Mouse (Mus musculus): ENCODE data around the gene Safb. TPM values are rescaled to one million over a fixed set of nuclear protein-coding genes. Genes with fewer than 3 reads are reported as not detected.

Gene Safb
- polyA plus RNA-seq, 1 experiment from 2014 or later: 160 TPM

DNA sequence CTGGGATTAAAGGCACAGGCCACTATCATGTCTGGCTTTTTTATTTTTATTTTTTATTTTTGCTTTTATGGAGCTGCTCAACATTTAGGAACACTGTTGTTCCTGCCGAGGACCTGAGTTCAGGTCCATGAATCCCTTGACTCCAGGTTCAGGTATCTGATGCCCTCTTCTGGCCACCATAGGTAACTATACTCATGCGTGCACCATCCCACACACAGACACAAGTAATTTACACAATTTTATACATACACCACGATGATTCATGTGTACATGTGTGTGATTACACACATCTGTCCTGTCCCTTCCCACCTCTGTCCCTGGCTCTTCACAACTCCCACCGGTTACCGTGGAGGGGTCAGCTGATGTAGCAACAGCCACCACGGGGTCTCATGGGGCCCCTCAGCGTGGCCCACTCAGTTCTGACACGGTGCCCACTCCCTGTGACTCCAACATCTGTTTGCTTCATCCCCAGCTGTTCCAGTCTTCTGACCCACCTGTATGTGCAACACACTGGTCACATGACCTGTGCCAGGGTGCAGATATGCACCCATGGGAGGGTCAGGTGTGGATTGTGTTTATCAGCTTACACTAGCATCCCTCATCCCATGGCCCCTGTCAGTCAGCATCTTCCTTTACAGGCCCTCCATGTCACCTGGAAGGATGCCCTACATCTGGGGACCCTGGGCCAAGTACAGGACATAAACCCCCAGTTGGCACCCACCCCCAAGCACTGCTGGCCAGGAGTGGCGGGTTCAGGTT lies 36.6 kb upstream of the Safb start:
- H3K27me3 ChIP-seq (ENCODE audit: poor library complexity, severe bottlenecking): no peaks in the 10 kb centered on the region
- DNase-seq (ENCODE audit: extremely low spot score, low spot score): no peak
- WGBS: 78% methylated on average over 9 of the region's 9 CpGs
- no peak overlapping the region for H3K4me3 ChIP-seq
- peak overlapping the region; percentile 21; the same call in 1 of the 2 replicates for H3K27ac ChIP-seq
- peaks cover 74% of the 10 kb centered on the region for H3K4me1 ChIP-seq
- no peaks in the 10 kb centered on the region for H3K9me3 ChIP-seq
- H3K36me3 ChIP-seq (replicated peaks): no peaks in the 10 kb centered on the region

DNA sequence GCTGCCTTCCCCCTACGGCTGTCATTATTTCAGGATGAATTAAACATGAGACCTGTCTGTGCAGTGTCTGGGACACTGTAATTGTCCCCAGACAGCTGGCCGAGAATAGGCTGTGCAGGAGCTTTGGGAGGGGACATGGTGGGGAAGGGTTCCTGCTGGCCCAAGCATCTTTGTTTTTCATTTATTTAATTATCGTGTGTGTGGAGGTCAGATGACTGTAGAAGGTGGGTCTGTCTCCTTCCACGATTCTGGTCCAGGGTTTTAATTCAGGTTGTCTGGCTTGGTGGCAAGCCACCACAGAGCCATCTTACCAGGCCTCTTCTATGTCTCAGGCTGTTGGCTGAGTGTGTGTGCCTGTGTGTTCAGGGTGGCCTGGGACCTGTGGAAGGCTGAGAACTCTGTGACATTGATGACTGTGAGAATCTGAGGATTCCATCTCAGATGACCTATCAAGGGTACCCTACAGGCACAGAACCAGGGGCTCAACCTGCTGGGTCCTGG lies 36.0 kb upstream of the Safb start:
- 68% methylated on average over 4 of the region's 4 CpGs for WGBS
- no peak overlapping the region for H3K4me3 ChIP-seq
- no peaks in the 10 kb centered on the region for H3K36me3 ChIP-seq (replicated peaks)
- DNase-seq (ENCODE audit: extremely low spot score, low spot score): no peak
- H3K27me3 ChIP-seq (ENCODE audit: poor library complexity, severe bottlenecking): no peaks in the 10 kb centered on the region
- no peaks in the 10 kb centered on the region for H3K9me3 ChIP-seq
- H3K4me1 ChIP-seq: peaks cover 68% of the 10 kb centered on the region
- 0 out of 2 replicates have a peak overlapping the region, but pooled peaks have one; percentile 21 for H3K27ac ChIP-seq

DNA sequence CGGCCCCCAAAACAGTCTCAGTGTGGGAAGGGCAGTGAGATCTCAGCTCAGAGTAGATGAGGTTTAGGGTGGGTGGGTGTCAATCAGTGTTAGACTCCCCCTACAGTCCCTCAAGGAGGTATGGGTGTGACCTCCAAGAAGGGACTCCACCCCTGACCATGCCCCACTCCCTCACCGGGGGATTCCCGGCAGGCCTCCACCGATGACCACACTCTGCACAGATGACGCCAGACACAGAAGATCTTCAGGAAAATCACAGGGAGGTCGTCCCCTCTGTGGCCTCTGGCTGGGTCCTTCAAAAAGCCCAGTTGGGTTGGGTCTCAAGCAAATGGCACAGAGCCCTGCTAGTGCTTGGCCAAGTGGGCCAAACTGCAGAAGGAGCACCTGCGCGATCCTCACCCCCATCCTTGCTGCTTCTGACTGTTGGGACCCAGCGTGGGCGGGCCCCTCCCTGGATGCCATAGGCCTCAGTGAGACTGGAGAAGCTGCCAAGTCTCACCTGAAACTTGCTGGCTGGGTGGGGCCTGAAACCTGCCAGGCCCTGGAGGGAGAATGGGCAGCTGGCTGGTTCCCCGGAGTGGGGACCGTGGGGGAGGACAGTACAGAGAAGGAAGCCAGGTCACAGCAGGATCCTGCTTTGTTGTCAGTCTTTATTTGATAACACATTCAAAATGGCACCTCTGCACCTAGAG lies 33.7 kb upstream of the Safb start:
- no peaks in the 10 kb centered on the region for H3K27me3 ChIP-seq (ENCODE audit: poor library complexity, severe bottlenecking)
- no peaks in the 10 kb centered on the region for H3K36me3 ChIP-seq (replicated peaks)
- peak overlapping the region; percentile 78 for H3K27ac ChIP-seq
- peaks cover 56% of the 10 kb centered on the region for H3K4me1 ChIP-seq
- H3K9me3 ChIP-seq: no peaks in the 10 kb centered on the region
- H3K4me3 ChIP-seq: no peak overlapping the region
- no peak for DNase-seq (ENCODE audit: extremely low spot score, low spot score)
- WGBS: 81% methylated on average over 12 of the region's 12 CpGs

DNA sequence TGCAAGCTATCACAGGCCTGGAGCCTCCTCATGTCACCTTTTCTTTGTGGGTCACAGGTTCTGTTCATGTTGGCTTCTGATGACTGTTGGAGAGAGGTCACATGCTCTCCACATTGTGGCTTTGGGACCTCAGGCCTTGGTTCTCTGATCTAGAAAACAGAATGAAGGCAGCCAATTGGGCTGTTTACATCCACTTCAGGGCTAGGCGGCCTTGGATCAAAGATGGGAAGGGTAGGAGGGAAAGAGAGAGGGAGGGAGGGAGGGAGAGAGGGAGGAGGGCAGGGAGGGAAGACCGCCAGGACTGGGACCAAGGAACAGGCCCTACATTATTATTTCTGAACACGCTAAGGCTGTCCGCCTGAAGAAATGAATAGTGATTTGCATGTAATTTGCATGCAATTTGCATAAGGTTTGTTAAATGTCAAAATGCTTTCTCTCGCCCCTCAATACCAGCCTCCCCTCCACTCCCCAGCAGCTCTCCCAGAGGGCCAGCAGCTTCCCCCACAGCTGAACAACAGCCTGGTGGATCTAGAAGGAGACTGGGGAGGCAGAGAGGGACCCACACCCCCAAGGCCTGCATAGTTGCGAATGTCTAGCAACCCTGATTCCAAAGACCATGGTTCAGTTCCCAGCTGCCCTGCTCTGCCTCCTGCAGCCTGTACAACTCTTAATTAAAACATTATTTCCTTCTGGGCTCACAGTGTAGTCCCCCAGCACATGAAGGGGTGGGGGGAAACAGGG lies 32.6 kb upstream of the Safb start:
- peaks cover 50% of the 10 kb centered on the region for H3K4me1 ChIP-seq
- no peaks in the 10 kb centered on the region for H3K9me3 ChIP-seq
- peak overlapping the region; percentile 78 for H3K27ac ChIP-seq
- no peak for DNase-seq (ENCODE audit: extremely low spot score, low spot score)
- H3K36me3 ChIP-seq (replicated peaks): no peaks in the 10 kb centered on the region
- no peaks in the 10 kb centered on the region for H3K27me3 ChIP-seq (ENCODE audit: poor library complexity, severe bottlenecking)
- 74% methylated on average over 6 of the region's 6 CpGs for WGBS
- no peak overlapping the region for H3K4me3 ChIP-seq

DNA sequence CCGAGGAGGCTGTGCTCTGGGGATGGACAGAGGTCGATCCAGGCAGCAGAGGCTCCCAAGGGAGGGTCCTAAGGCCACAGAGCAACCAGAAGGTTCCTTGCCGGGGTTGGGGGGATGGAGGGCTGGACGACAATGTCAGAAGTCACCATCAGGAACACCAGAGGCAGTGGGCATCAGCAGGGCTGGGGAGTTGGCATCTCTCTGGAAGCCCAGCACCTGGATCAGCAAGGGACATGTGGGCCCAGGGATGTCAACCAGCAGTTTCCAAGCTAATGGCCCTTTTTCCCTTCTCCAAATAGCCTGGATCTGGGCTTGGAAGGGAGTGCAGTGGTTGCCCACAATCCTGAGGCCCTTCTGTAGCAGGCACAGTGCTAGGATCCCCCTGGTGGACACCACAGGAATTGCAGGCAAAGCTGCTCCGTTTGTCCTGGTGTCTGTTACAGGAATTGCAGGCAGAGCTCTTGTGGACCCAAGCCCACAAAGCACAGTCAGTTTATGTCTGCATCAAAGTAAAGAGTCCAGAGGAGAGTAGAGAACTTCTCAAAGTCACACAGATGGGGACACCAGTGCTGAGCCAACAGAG lies 31.8 kb upstream of the Safb start:
- no peaks in the 10 kb centered on the region for H3K27me3 ChIP-seq (ENCODE audit: poor library complexity, severe bottlenecking)
- H3K27ac ChIP-seq: peak overlapping the region; percentile 78
- no peaks in the 10 kb centered on the region for H3K9me3 ChIP-seq
- peak; percentile 83 for DNase-seq (ENCODE audit: extremely low spot score, low spot score)
- 62% methylated on average over 5 of the region's 5 CpGs for WGBS
- H3K4me3 ChIP-seq: no peak overlapping the region
- peaks cover 45% of the 10 kb centered on the region for H3K4me1 ChIP-seq
- no peaks in the 10 kb centered on the region for H3K36me3 ChIP-seq (replicated peaks)

DNA sequence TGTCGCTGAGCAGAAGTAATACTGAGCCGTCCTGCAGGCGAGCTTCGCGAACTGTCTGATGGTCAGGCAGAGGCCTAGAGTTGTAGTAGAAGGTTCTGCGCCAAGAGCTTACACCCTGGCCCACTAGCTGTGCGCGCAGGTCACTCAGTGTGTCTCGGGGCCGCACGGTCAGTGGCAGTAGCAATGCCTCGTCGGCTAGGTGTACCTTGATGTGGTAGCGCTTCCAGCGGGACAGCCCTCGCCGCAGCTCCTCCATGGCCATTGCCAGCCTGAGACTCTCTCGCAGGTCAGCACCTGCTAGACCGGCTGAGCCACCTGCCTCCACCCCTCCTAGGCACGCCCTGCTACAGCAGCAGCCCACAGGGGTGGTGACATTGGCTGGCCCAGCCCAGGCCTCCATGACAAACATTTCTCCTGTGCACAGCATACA lies 30.5 kb upstream of the Safb start, which contains the start of gene Gm20219:
Gene Gm20219 (minus strand): TSS at position 266 of the 430 bp plus-strand sequence.
- no peak for DNase-seq (ENCODE audit: extremely low spot score, low spot score)
- Histone ChIP-seq H3K27me3 (ENCODE audit: poor library complexity, severe bottlenecking) (no peaks in the 10 kb centered on the region), H3K36me3 (replicated peaks) (no peaks in the 10 kb centered on the region), H3K9me3 (no peaks in the 10 kb centered on the region), H3K4me1 (peaks cover 34% of the 10 kb centered on the region), H3K4me3 (no peak within 1 kb of the TSS), H3K27ac (peak within 1 kb of the TSS; percentile 51; the same call in 1 of the 2 replicates)
- WGBS: 80% methylated on average over 20 of the region's 20 CpGs

DNA sequence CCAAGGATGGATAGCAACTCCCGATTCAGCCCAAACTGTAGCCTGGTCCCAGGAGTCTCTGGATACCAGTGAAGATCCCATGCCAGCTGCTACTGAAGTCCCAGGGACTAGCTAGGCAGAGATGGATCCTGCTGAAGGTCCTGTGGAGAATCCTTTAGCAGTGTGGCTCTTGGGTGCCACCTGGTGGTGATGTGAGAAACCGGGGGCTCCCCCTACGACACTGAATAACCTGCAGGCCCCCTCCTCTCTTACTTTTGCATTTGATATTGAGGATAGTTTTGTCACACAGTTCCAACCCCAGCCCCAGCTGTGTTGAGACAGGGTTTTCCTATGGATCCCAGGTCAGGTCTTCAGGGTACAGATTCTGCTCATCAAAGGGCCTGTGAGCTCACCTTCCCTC lies 26.2 kb upstream of the Safb start:
- H3K9me3 ChIP-seq: no peaks in the 10 kb centered on the region

DNA sequence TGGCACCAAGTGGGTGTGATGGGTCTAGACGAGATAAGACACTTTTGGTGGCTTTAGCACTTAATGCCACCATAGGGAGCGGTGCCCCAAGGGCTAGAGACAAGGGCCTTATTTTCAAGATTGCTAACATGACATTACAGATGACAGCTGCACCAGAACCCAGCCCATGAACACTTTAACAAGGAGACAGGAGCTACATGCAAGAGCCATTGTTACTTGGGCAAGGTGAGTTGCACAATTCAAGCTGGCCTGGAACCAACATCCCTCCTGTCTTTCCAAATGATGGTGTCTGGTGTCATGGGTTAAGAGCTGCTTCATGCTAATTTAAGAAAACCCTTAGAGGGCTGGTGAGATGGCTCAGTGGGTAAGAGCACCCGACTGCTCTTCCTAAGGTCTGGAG lies 25.2 kb upstream of the Safb start:
- Histone ChIP-seq H3K27me3 (ENCODE audit: poor library complexity, severe bottlenecking) (no peaks in the 10 kb centered on the region), H3K27ac (no peak overlapping the region), H3K4me1 (peaks cover under 1% of the 10 kb centered on the region; the same call in 1 of the 2 replicates), H3K4me3 (no peak overlapping the region), H3K9me3 (no peaks in the 10 kb centered on the region), H3K36me3 (replicated peaks) (peaks cover 42% of the 10 kb centered on the region)
- DNase-seq (ENCODE audit: extremely low spot score, low spot score): no peak
- 77% methylated on average over 3 of the region's 3 CpGs for WGBS

More for the DNA sequence above, 26.2 kb upstream of the Safb start:
- no peaks in the 10 kb centered on the region for H3K27me3 ChIP-seq (ENCODE audit: poor library complexity, severe bottlenecking)
- H3K4me1 ChIP-seq: peaks cover 6% of the 10 kb centered on the region; the same call in 1 of the 2 replicates
- peaks cover 33% of the 10 kb centered on the region for H3K36me3 ChIP-seq (replicated peaks)
- H3K27ac ChIP-seq: no peak overlapping the region
- 23% methylated on average over 3 of the region's 3 CpGs for WGBS
- H3K4me3 ChIP-seq: no peak overlapping the region
- DNase-seq (ENCODE audit: extremely low spot score, low spot score): peak; percentile 70

DNA sequence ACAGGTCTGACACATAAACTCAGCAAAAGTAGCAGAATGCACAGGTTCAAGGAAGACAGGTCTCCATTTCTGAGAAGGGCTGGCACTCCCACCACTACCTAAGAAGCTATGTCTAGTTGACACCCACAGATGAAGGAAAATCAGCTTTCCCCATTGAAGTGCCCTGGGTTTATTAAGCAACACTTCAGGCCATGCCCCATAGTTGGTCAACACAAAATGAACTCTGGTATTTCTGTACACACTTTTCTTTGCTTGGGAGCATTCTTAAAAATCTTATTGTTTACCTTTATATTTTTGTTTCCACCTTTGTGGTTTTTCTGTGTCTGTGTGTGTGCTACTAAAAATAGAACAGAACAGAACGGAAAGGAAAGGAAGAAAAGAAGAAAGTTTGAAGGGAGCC lies 24.5 kb upstream of the Safb start:
- H3K27ac ChIP-seq: no peak overlapping the region
- WGBS: 79% methylated on average over 1 of the region's 1 CpGs

DNA sequence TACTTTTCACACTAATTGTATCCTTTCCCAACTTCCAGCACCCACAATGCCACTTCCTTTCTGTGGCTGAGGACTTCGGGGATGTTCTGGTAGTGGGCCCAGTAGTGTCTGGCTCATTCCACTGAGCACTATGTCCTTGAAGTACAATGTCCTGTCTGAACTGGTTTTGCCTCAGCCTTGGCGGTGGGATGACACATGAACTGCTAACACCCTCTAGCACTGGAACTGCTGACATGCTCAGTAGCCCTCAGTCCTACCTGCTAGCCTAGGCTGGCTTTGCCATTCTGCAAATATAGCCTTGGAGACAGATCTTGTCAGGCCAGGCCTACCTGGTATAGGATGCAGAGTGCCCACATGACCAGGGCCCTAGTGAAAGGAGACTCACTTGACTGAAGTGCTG lies 22.8 kb upstream of the Safb start:
- H3K27ac ChIP-seq: no peak overlapping the region
- H3K36me3 ChIP-seq (replicated peaks): peaks cover 67% of the 10 kb centered on the region

More for the DNA sequence above, 24.5 kb upstream of the Safb start:
- no peak for DNase-seq (ENCODE audit: extremely low spot score, low spot score)
- H3K9me3 ChIP-seq: no peaks in the 10 kb centered on the region
- peaks cover 50% of the 10 kb centered on the region for H3K36me3 ChIP-seq (replicated peaks)
- H3K27me3 ChIP-seq (ENCODE audit: poor library complexity, severe bottlenecking): no peaks in the 10 kb centered on the region
- no peaks in the 10 kb centered on the region for H3K4me1 ChIP-seq
- H3K4me3 ChIP-seq: no peak overlapping the region

DNA sequence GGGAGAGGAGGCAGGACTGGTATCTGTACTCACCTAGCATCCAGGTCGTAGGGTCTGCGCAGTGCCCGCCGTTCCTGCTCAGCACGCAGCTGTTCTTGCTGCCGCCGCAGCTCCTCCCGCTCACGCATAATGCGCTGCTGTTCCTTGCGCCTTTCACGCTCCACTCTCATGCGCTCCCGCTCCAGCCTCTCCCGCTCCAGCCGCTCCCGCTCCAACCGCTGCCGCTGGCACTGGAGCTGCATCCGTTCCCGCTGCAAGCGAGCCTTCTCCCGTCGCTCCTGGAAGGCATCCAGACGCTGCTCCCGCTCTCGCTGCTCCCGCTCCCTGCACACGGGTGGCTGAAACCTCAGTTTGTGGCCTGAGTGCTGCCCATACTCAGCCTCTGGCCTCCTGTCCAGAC lies 18.3 kb upstream of the Safb start:
- peaks cover 100% of the 10 kb centered on the region for H3K36me3 ChIP-seq (replicated peaks)
- no peak overlapping the region for H3K4me3 ChIP-seq
- no peaks in the 10 kb centered on the region for H3K27me3 ChIP-seq (ENCODE audit: poor library complexity, severe bottlenecking)
- H3K4me1 ChIP-seq: no peaks in the 10 kb centered on the region
- 94% methylated on average over 29 of the region's 29 CpGs for WGBS
- H3K27ac ChIP-seq: no peak overlapping the region
- DNase-seq (ENCODE audit: extremely low spot score, low spot score): no peak
- H3K9me3 ChIP-seq: no peaks in the 10 kb centered on the region

More for the DNA sequence above, 22.8 kb upstream of the Safb start:
- no peak for DNase-seq (ENCODE audit: extremely low spot score, low spot score)
- WGBS: 97% methylated on average over 2 of the region's 2 CpGs
- Histone ChIP-seq H3K4me1 (no peaks in the 10 kb centered on the region), H3K9me3 (no peaks in the 10 kb centered on the region), H3K27me3 (ENCODE audit: poor library complexity, severe bottlenecking) (no peaks in the 10 kb centered on the region), H3K4me3 (no peak overlapping the region)

DNA sequence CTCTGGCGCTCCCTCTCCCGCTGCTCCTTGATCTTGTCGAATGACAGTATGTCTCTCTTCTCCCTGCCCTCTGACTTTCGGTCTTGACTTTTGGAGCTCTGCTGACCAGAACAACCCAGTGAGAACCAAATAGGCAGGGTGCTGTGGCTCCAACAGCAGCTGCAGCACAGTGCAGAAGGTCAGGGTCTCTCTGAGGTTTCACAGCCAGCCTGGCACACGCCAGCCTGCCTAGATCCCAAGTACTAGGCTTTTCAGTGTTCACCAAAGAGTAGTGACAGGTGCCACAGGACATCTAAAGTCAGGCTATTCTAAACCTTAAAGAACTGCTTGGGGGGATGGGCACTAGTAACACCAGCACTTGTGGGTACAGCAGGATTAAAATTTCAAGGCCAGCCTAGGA lies 17.7 kb upstream of the Safb start:
- H3K4me1 ChIP-seq: no peaks in the 10 kb centered on the region
- no peaks in the 10 kb centered on the region for H3K27me3 ChIP-seq (ENCODE audit: poor library complexity, severe bottlenecking)
- peaks cover 100% of the 10 kb centered on the region for H3K36me3 ChIP-seq (replicated peaks)
- no peaks in the 10 kb centered on the region for H3K9me3 ChIP-seq
- DNase-seq (ENCODE audit: extremely low spot score, low spot score): no peak
- no peak overlapping the region for H3K4me3 ChIP-seq
- 91% methylated on average over 5 of the region's 5 CpGs for WGBS
- H3K27ac ChIP-seq: no peak overlapping the region

Data from forebrain, embryonic 10.5 days (tissue).